Comparison of ENCODE assay signal across 22 mouse cellular contexts in genomic region chr9:64217887-64218286, GRCm38 (mm10). TPM values are rescaled to one million over a fixed set of nuclear protein-coding genes. Genes with fewer than 3 reads are reported as not detected.
DNase-seq lines count a peak whose midpoint lies in the region; ATAC-seq lines count a peak whose summit lies in the region.
"Had no signal": no experiment of that assay in that cellular context is flagged by ENCODE, and none has a peak within 500 bp of the region (broad histone marks: within the 10 kb centered on the region; RNA-seq: fewer than 3 reads in every experiment).

No protein-coding gene starts in this region.

- peaks cover 46% of the 10 kb centered on the region for H3K4me1 ChIP-seq in kidney, embryonic 15.5 days
- H3K4me1 ChIP-seq: hindbrain, embryonic 12.5 days; hindbrain, embryonic 15.5 days had no signal

- H3K27ac ChIP-seq in kidney, embryonic 15.5 days: peak overlapping the region; percentile 75
- H3K27ac ChIP-seq: forebrain, embryonic 10.5 days; forebrain, embryonic 13.5 days; heart, adult 2 months; heart, embryonic 10.5 days; hindbrain, embryonic 12.5 days; hindbrain, embryonic 15.5 days had no signal

- no peaks in the 10 kb centered on the region for H3K27me3 ChIP-seq in kidney, embryonic 15.5 days
- H3K27me3 ChIP-seq: forebrain, embryonic 13.5 days; hindbrain, embryonic 12.5 days; hindbrain, embryonic 15.5 days; Patski had no signal

- H3K9me3 ChIP-seq in kidney, embryonic 15.5 days (replicated peaks): no peaks in the 10 kb centered on the region
- H3K9me3 ChIP-seq: forebrain, embryonic 10.5 days; forebrain, embryonic 13.5 days; heart, embryonic 10.5 days; hindbrain, embryonic 12.5 days; hindbrain, embryonic 15.5 days had no signal

- H3K4me3 ChIP-seq in kidney, embryonic 15.5 days (replicated peaks): no peak overlapping the region
- H3K4me3 ChIP-seq: forebrain, embryonic 10.5 days; forebrain, embryonic 13.5 days; heart, adult 2 months; heart, embryonic 10.5 days; hindbrain, embryonic 12.5 days; hindbrain, embryonic 15.5 days had no signal

- H3K36me3 ChIP-seq in kidney, embryonic 15.5 days: peaks cover 8% of the 10 kb centered on the region; the same call in 1 of the 2 replicates
- H3K36me3 ChIP-seq: hindbrain, embryonic 12.5 days; hindbrain, embryonic 15.5 days had no signal

- no peak for ATAC-seq in kidney, embryonic 15.5 days (replicated peaks; ENCODE audit: low FRiP score)
- ATAC-seq: forebrain, embryonic 13.5 days; forebrain, embryonic 16.5 days; Patski had no signal

- H3K9ac ChIP-seq in kidney, embryonic 15.5 days: no peak overlapping the region
- H3K9ac ChIP-seq: forebrain, embryonic 13.5 days; hindbrain, embryonic 12.5 days; hindbrain, embryonic 15.5 days had no signal

- no peak overlapping the region for H3K4me2 ChIP-seq in kidney, embryonic 15.5 days
- H3K4me2 ChIP-seq: forebrain, embryonic 13.5 days; hindbrain, embryonic 12.5 days; hindbrain, embryonic 15.5 days had no signal

- no peak for DNase-seq in kidney, adult 18-20 months
- DNase-seq in 3T3-L1 (ENCODE audit: low read depth, low spot score): peak; percentile 30
- DNase-seq in NIH3T3 (ENCODE audit: low read depth): peak; percentile 23
- DNase-seq in right cerebral cortex, postnatal 4 days: no peak
- no peak for DNase-seq in spleen, postnatal 14 days (ENCODE audit: low spot score in 2 of 2)
- DNase-seq: adrenal gland, postnatal 10 days; adrenal gland, postnatal 36 days; B cell, adult 2 months; cerebellum, adult 18-20 months; cerebellum, adult 9-10 months; cerebellum, postnatal 14 days; gastrocnemius, postnatal 10 days; gastrocnemius, postnatal 36 days; heart, adult 2 months had no signal

RNA-seq across cellular contexts. Expression of gene Uchl4, which starts 17.1 kb away (rescaled TPM):
- polyA plus RNA-seq in kidney, embryonic 15.5 days (2015; fragmentation: Nextera tagmentation; extraction: Ambion mirVana): 2.9 and 3.0 TPM in 2 replicates

RNA-seq across cellular contexts. Expression of gene Map2k1, which starts 35.5 kb away (rescaled TPM):
- polyA plus RNA-seq in kidney, embryonic 15.5 days (2015; fragmentation: Nextera tagmentation; extraction: Ambion mirVana): 80.4 and 81.7 TPM in 2 replicates

RNA-seq across cellular contexts. Expression of gene Snapc5, which starts 38.8 kb away (rescaled TPM):
- polyA plus RNA-seq in kidney, embryonic 15.5 days (2015; fragmentation: Nextera tagmentation; extraction: Ambion mirVana): 34.3 and 35.6 TPM in 2 replicates

RNA-seq across cellular contexts. Expression of gene Rpl4, which starts 44.7 kb away (rescaled TPM):
- polyA plus RNA-seq in kidney, embryonic 15.5 days (2015; fragmentation: Nextera tagmentation; extraction: Ambion mirVana): 1,178 and 1,188 TPM in 2 replicates

RNA-seq across cellular contexts. Expression of gene Zwilch, which starts 45.0 kb away (rescaled TPM):
- 26.3 and 29.1 TPM in 2 replicates for polyA plus RNA-seq in kidney, embryonic 15.5 days (2015; fragmentation: Nextera tagmentation; extraction: Ambion mirVana)

Comparison
In these comparisons a context has a peak if more than half of its experiments do, and no peak if none do; other contexts are left out.
1. DNase-seq: peak in 3T3-L1 (single experiment) and NIH3T3 (single experiment); none in kidney, adult 18-20 months (single experiment), right cerebral cortex, postnatal 4 days (single experiment) and spleen, postnatal 14 days (0 of 2).